Comparison of ENCODE assay signal across 14 mouse cellular contexts in the genomic region with DNA sequence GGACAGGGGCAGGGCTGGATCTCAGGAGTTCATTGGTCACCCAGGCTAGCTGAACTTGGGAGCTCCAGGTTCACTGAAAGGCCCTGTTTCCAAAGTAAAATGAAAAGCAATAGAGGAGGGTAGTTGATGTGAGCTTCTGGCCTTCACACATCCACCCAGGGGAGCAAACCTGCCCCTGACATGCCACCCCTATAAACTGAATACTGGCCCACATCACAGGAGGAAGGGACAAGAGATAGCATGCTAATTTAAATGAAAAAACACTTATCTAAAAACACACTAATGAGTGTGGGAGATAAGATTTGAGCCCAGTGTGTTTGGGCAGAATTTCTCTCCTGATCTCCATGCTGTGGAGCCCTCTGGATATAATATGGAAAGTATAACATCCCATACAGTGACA.
"Had no signal": no experiment of that assay in that cellular context is flagged by ENCODE, and none has a peak within 500 bp of the region (broad histone marks: within the 10 kb centered on the region; RNA-seq: fewer than 3 reads in every experiment).

No protein-coding gene starts in this region.

- H3K4me2 ChIP-seq: limb, embryonic 15.5 days; lung, embryonic 14.5 days; neural tube, embryonic 13.5 days had no signal

- H3K4me3 ChIP-seq: limb, embryonic 15.5 days; midbrain, embryonic 10.5 days; neural tube, embryonic 13.5 days had no signal

- H3K4me1 ChIP-seq: limb, embryonic 15.5 days had no signal

- H3K27me3 ChIP-seq: limb, embryonic 15.5 days; neural tube, embryonic 13.5 days had no signal

- DNase-seq: kidney, postnatal 25 days; left cerebral cortex, postnatal 4 days; lung, embryonic 14.5 days; lung, postnatal 10 days; lung, postnatal 4 days; retina, postnatal 1 day; right cerebral cortex, postnatal 4 days; spleen, adult 18-20 months; thymus, adult 2 months; thymus, postnatal 25 days had no signal

- H3K9ac ChIP-seq: limb, embryonic 15.5 days; lung, embryonic 14.5 days; neural tube, embryonic 13.5 days had no signal

- H3K9me3 ChIP-seq: limb, embryonic 15.5 days; midbrain, embryonic 10.5 days; neural tube, embryonic 13.5 days had no signal

- ATAC-seq: intestine, embryonic 16.5 days had no signal

- H3K27ac ChIP-seq: limb, embryonic 15.5 days had no signal

- H3K36me3 ChIP-seq: neural tube, embryonic 13.5 days had no signal
